Mouse (Mus musculus): Measurements from ENCODE around the gene Rhpn2. TPM values are rescaled to one million over a fixed set of nuclear protein-coding genes. Genes with fewer than 3 reads are reported as not detected.

Rhpn2 gene
- polyA plus RNA-seq, 1 experiment from 2014 or later, result 5.0 TPM

DNA sequence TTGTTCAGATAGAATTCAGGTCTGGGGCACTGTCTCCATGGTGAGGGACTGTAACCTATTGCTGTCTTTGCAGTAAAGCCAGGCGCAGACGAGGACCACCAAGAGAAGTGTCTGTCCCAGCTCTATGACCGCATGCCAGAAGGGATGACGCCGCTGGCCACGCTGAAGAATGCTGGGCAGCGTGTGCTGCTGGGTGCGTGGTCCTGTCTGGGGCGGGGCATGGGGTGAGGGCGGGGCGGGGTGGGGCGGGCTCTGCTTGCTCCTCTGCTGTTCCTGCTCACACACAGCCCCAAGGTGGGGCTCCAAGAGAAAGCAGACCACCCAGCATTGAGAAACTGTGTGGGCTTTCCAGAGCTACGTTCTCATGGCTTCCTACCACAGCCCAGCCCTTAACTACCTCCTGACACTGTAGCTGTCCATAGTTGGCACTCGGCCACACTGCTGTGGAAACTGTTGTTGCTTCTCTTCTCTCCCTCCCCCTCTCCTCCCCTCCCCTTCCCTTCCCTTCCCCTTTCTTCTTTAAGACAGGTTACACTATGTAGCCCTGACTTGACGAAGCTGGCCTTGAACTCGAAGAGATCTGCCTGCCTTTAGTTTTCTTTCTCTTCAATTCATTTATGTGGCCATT is 45.6 kb downstream of the Rhpn2 start:
- 43% methylated on average over 16 of the region's 16 CpGs for WGBS

DNA sequence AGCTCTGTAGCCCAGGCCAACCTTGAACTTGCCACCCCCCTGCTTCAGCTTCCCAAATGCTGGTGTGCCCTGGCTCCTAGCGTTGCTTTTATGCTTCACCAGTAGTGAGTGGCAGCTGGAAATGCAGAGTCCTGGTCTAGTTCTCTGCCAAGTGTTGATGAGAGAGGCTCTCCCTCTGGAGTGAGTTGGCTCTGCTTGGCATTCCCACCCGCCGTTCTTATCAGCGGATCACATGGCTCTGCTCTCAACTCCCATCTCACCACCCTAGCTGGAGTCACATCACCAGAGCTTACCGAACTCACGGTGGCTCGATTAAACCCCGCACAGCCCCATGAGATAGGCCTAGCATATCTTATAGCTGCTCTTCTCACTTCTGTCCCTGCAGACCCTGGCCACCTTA is 46.4 kb downstream of the Rhpn2 start:
- H3K9me3 ChIP-seq, result no peaks in the 10 kb centered on the region
- H3K27ac ChIP-seq (replicated peaks), result no peak overlapping the region
- H3K4me1 ChIP-seq (replicated peaks), result peaks cover 6% of the 10 kb centered on the region; the same call in 1 of the 2 replicates
- H3K9ac ChIP-seq, result no peak overlapping the region
- ATAC-seq (ENCODE audit: low read depth), result no peak
- WGBS, result 90% methylated on average over 8 of the region's 8 CpGs
- no peak overlapping the region for H3K4me2 ChIP-seq
- H3K27me3 ChIP-seq, result no peaks in the 10 kb centered on the region
- H3K4me3 ChIP-seq, result no peak overlapping the region
- H3K36me3 ChIP-seq, result no peaks in the 10 kb centered on the region

More for the DNA sequence above, 45.6 kb downstream of the Rhpn2 start:
- Histone ChIP-seq H3K9me3 (no peaks in the 10 kb centered on the region), H3K4me3 (no peak overlapping the region), H3K27ac (replicated peaks) (no peak overlapping the region), H3K4me2 (no peak overlapping the region), H3K27me3 (no peaks in the 10 kb centered on the region), H3K36me3 (no peaks in the 10 kb centered on the region), H3K9ac (no peak overlapping the region), H3K4me1 (replicated peaks) (peaks cover 6% of the 10 kb centered on the region; the same call in 1 of the 2 replicates)
- ATAC-seq (ENCODE audit: low read depth), result peak; percentile 61; the same call in 1 of the 2 replicates

DNA sequence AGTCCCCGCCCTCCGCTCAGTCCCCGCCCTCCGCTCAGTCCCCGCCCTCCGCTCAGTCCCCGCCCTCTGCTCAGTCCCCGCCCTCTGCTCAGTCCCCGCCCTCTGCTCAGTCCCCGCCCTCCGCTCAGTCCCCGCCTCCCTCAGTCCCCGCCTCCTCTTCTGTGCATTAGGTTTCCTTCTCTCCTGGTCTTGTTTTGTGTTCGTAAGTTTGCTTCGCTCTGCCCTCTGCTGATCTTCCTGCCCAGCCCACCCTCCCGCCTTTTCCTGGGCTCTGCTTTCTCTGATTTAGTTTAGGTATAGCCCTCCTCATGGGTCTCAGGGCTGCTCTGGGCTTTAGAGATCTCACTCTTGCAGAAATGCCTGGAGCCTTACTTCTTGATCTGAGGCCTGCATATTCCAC is 47.9 kb downstream of the Rhpn2 start:
- Histone ChIP-seq H3K4me2 (no peak overlapping the region), H3K4me3 (no peak overlapping the region), H3K27me3 (no peaks in the 10 kb centered on the region), H3K9ac (no peak overlapping the region), H3K27ac (replicated peaks) (no peak overlapping the region), H3K4me1 (replicated peaks) (peaks cover 6% of the 10 kb centered on the region; the same call in 1 of the 2 replicates), H3K9me3 (no peaks in the 10 kb centered on the region), H3K36me3 (no peaks in the 10 kb centered on the region)
- 56% methylated on average over 16 of the region's 16 CpGs for WGBS
- ATAC-seq (ENCODE audit: low read depth), result no peak

DNA sequence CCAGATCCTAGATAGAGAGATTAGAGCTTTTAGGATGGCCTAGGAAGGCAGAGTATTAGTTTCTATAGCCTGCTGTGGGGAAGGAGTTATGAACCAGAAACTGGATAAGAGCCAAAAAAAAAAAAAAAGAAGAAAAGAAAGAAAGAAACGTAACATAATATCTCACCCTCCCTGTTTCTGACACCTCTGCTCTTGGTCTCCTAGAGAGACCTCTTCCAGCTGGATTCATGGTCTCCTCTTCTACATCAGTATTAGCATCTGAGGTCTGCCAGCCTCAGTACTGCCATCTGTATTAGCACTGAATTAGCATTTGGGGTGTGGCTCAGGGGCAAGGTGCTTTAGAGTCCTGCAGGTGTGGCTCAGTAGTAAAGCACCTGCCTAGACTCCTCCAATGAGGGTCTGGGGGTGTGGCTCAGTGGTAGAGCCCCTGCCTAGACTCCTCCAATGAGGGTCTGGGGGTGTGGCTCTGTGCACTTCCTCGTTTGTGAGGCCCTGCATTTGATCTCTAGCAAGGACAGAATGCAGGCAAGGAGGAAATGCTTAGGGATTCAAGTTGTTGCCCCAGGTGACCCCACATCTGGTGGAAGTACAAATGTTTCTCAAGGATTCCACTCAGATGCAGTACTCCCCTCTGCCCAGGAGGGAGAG is 48.9 kb downstream of the Rhpn2 start:
- ATAC-seq (ENCODE audit: low read depth), result no peak
- no peak overlapping the region for H3K4me2 ChIP-seq
- 39% methylated on average over 2 of the region's 2 CpGs for WGBS
- H3K36me3 ChIP-seq, result no peaks in the 10 kb centered on the region
- no peaks in the 10 kb centered on the region for H3K27me3 ChIP-seq
- no peak overlapping the region for H3K27ac ChIP-seq (replicated peaks)
- no peak overlapping the region for H3K4me3 ChIP-seq
- no peaks in the 10 kb centered on the region for H3K9me3 ChIP-seq
- no peak overlapping the region for H3K9ac ChIP-seq
- H3K4me1 ChIP-seq (replicated peaks), result peaks cover 6% of the 10 kb centered on the region; the same call in 1 of the 2 replicates

- H3K4me2 ChIP-seq, result no peak overlapping the region
- 58% methylated on average over 6 of the region's 6 CpGs for WGBS
These were observed 52.6 kb downstream of the Rhpn2 start for GRCm38 (mm10) chr7:35386525-35386952.

DNA sequence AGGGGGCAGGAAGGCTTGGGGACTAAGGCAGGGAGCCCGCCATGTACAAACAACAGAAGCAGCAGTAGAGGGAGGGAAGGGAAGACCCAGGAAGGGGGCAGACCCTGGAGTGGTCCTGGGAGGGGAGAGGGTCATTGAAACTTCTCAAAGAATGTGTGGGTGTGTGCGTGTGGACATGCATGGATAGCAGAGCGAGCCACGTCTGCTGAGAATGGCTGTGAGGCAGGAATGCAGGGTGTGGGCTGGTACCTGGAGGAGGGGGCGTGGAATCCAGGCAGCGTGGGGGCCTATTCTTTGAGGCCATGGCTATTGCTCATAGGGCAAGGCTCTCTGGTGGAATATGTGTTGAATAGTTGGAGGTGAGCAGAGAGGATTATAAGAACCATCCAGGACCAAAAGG is 54.7 kb downstream of the Rhpn2 start:
- Histone ChIP-seq H3K9me3 (no peaks in the 10 kb centered on the region), H3K36me3 (peaks cover 21% of the 10 kb centered on the region), H3K4me1 (replicated peaks) (no peaks in the 10 kb centered on the region), H3K4me3 (no peak overlapping the region), H3K4me2 (no peak overlapping the region), H3K27ac (replicated peaks) (no peak overlapping the region), H3K9ac (no peak overlapping the region), H3K27me3 (no peaks in the 10 kb centered on the region)
- 81% methylated on average over 6 of the region's 6 CpGs for WGBS
- no peak for ATAC-seq (ENCODE audit: low read depth)

More at GRCm38 (mm10) chr7:35386525-35386952, 52.6 kb downstream of the Rhpn2 start:
- ATAC-seq (ENCODE audit: low read depth), result no peak
- Histone ChIP-seq H3K36me3 (peaks cover 4% of the 10 kb centered on the region), H3K4me1 (replicated peaks) (no peaks in the 10 kb centered on the region), H3K9ac (no peak overlapping the region), H3K9me3 (no peaks in the 10 kb centered on the region), H3K27me3 (no peaks in the 10 kb centered on the region), H3K27ac (replicated peaks) (no peak overlapping the region), H3K4me3 (no peak overlapping the region)

GRCm38 (mm10) chr7:35392935-35393334 is 59.0 kb downstream of the Rhpn2 start:
- H3K4me2 ChIP-seq, result no peak overlapping the region
- peaks cover 18% of the 10 kb centered on the region for H3K4me1 ChIP-seq (replicated peaks)
- peaks cover 30% of the 10 kb centered on the region for H3K36me3 ChIP-seq
- no peak for ATAC-seq (ENCODE audit: low read depth)
- H3K9ac ChIP-seq, result no peak overlapping the region
- H3K27ac ChIP-seq (replicated peaks), result no peak overlapping the region
- no peaks in the 10 kb centered on the region for H3K9me3 ChIP-seq
- WGBS, result 65% methylated on average over 5 of the region's 5 CpGs
- H3K27me3 ChIP-seq, result no peaks in the 10 kb centered on the region
- no peak overlapping the region for H3K4me3 ChIP-seq

DNA sequence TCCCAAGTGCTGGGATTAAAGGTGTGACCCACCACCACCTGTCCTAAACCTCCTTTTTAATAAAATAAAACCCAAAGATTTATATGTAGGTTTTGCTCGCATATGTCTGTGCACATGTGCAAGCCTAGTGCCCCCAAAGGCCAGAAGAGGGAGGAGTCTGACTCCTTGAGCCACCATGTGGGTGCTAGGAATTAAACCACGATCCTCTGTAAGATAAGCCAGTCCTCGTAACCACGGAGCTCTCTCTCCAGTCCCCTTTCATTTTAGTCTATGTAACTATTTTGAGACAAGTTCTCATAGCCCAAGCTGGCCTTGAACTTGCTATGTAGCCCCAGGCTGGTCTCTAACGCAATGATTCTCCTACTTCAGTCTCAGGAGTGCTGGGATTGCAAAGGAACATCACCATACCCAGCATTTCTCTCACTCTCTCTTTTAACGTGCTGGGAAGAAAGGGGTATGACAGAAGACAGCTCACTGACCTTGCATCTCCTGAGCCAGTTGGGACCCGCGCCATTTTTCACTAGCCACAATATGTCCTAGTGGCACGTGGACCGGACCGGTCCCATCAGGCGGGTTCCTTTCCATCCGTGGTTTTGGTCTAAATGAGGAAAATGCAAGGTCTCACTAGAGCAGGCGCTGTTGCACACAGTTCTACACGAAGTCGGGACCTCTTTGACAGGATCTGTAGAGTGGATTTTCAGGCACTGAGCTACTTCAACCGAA is 61.9 kb downstream of the Rhpn2 start:
- peak overlapping the region; percentile 64 for H3K4me3 ChIP-seq
- H3K36me3 ChIP-seq, result peaks cover 50% of the 10 kb centered on the region
- H3K4me2 ChIP-seq, result peak overlapping the region; percentile 83
- H3K9me3 ChIP-seq, result no peaks in the 10 kb centered on the region
- WGBS, result 15% methylated on average over 17 of the region's 17 CpGs
- 0 out of 2 replicates have a peak, but pooled peaks have one; percentile 12 for ATAC-seq (ENCODE audit: low read depth)
- no peak overlapping the region for H3K27ac ChIP-seq (replicated peaks)
- no peaks in the 10 kb centered on the region for H3K27me3 ChIP-seq
- H3K4me1 ChIP-seq (replicated peaks), result peaks cover 22% of the 10 kb centered on the region
- H3K9ac ChIP-seq, result peak overlapping the region; percentile 71

- peak within 1 kb of the TSS; percentile 64 for H3K4me3 ChIP-seq
- peak; percentile 98 for ATAC-seq (ENCODE audit: low read depth)
These were observed 62.7 kb downstream of the Rhpn2 start, which contains the start of the genes Faap24 and Cep89 for GRCm38 (mm10) chr7:35396542-35397168. Gene Faap24, minus strand, starts transcription at chr7:35396836. Gene Cep89, plus strand, starts transcription at chr7:35397035.

GRCm38 (mm10) chr7:35401169-35401568 is 67.2 kb downstream of the Rhpn2 start:
- H3K36me3 ChIP-seq, result peaks cover 63% of the 10 kb centered on the region
- WGBS, result 85% methylated on average over 4 of the region's 4 CpGs
- ATAC-seq (ENCODE audit: low read depth), result no peak

More at GRCm38 (mm10) chr7:35396542-35397168, 62.7 kb downstream of the Rhpn2 start, which contains the start of the genes Faap24 and Cep89:
- Histone ChIP-seq H3K9me3 (no peaks in the 10 kb centered on the region), H3K4me2 (peak within 1 kb of the TSS; percentile 83), H3K27ac (replicated peaks) (0 out of 2 replicates have a peak within 1 kb of the TSS, but pooled peaks have one; percentile 13), H3K36me3 (peaks cover 52% of the 10 kb centered on the region), H3K4me1 (replicated peaks) (peaks cover 22% of the 10 kb centered on the region), H3K9ac (peak within 1 kb of the TSS; percentile 82), H3K27me3 (no peaks in the 10 kb centered on the region)
- under 1% methylated on average over 28 of the region's 28 CpGs for WGBS

GRCm38 (mm10) chr7:35415226-35415625 is 81.3 kb downstream of the Rhpn2 start:
- H3K9me3 ChIP-seq, result no peaks in the 10 kb centered on the region
- H3K27me3 ChIP-seq, result no peaks in the 10 kb centered on the region
- no peak overlapping the region for H3K4me3 ChIP-seq
- no peak overlapping the region for H3K27ac ChIP-seq (replicated peaks)
- ATAC-seq (ENCODE audit: low read depth), result no peak
- H3K9ac ChIP-seq, result no peak overlapping the region
- no peaks in the 10 kb centered on the region for H3K4me1 ChIP-seq (replicated peaks)
- H3K36me3 ChIP-seq, result peaks cover 73% of the 10 kb centered on the region
- WGBS, result 82% methylated on average over 5 of the region's 5 CpGs
- no peak overlapping the region for H3K4me2 ChIP-seq

More at GRCm38 (mm10) chr7:35401169-35401568, 67.2 kb downstream of the Rhpn2 start:
- Histone ChIP-seq H3K4me3 (no peak overlapping the region), H3K27ac (replicated peaks) (no peak overlapping the region), H3K27me3 (no peaks in the 10 kb centered on the region), H3K9ac (no peak overlapping the region), H3K4me2 (no peak overlapping the region), H3K4me1 (replicated peaks) (peaks cover 14% of the 10 kb centered on the region), H3K9me3 (no peaks in the 10 kb centered on the region)
